Mouse (Mus musculus): Measurements from ENCODE around the gene Cacna1d.

DNA sequence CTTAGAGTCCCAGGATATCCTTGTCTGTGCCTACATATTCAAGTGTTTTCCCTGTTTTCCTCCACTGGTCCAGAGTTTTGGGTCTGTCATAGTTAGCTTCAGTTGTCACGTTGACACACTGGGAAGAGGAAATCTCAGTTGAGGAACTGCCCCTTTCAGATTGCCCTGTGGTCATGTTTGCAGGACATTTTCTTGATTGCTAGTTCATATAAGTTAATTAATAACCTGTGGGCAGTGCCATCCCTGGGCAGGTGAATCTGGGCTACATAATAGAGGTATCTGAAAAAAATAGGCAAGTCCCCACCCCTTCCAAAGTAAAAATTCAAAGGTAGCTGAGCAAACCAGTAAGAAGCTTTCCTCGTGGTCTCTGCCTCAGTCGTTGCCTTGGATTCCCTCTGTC, 51.3 kb downstream of the Cacna1d start:
- TF ChIP-seq CTCF (IDR thresholded peaks at IDR 0.05; ENCODE audit: low read depth, low read length) (no peak), POLR2A (IDR thresholded peaks at IDR 0.05; ENCODE audit: borderline replicate concordance, low read depth, low read length) (no peak)
